Mouse (Mus musculus) bone marrow macrophage, adult 2 months (primary cell): Measurements from ENCODE around the gene Cs. TPM values are rescaled to one million over a fixed set of nuclear protein-coding genes. Genes with fewer than 3 reads are reported as not detected.

ENCODE experiments used
- H3K27ac ChIP-seq: 2 replicates; pipeline ENCODE4 v1.5.1; 2012; ENCODE audit warnings: low read depth, low read length; ENCODE audit not compliant: insufficient read depth
- H3K4me1 ChIP-seq: 2 replicates; pipeline ENCODE4 v1.6.1; 2012; ENCODE audit warnings: low read length; ENCODE audit not compliant: control insufficient read depth, insufficient read depth
- H3K4me3 ChIP-seq: 2 replicates; pipeline ENCODE4 v1.5.1; 2012; ENCODE audit warnings: mild to moderate bottlenecking, low read length, moderate library complexity; ENCODE audit not compliant: insufficient read depth
- CTCF ChIP-seq: IDR thresholded peaks from 2 replicates; pipeline ENCODE4 v1.5.1; 2012; ENCODE audit warnings: low read depth, mild to moderate bottlenecking, low read length, moderate library complexity
- POLR2A ChIP-seq: IDR thresholded peaks from 2 replicates; pipeline ENCODE4 v1.6.1; 2012; ENCODE audit warnings: mild to moderate bottlenecking, low read depth, low read length, borderline replicate concordance
- polyA plus RNA-seq: library from polyadenylated mRNA; stranded (reverse); fragments of >200 nt; gene quantifications from 2 replicates; pipeline ENCODE4 v1.2.4, GENCODE M21; 2012; ENCODE audit not compliant: missing spikeins, insufficient read depth, insufficient read length

Cs gene
- polyA plus RNA-seq, 1 experiment: 109 TPM

GRCm38 (mm10) chr10:128379260-128379659 is 41.7 kb downstream of the Cs start:
- H3K4me1 ChIP-seq: peaks cover 22% of the 10 kb centered on the region
- TF ChIP-seq CTCF (no peak), POLR2A (no peak)
- no peak overlapping the region for H3K27ac ChIP-seq
- H3K4me3 ChIP-seq: no peak overlapping the region

DNA sequence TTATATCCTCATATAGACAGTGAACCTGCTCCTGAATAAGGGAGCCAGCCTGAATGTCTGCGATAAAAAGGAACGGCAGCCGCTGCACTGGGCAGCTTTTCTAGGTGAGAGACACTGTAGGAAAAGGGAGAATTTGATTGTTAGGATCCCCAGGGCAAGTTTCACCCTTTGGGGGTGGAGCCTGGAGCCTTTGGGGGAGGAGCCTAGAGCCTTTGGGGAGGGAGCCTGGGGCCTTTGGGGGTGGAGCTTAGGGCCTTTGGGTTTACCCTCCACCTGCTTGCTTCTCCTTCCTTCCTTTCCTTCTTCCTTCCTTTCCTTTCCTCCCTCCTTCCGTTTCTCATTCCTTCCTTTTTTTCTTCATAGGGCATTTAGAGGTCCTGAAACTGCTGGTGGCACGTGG is 43.0 kb downstream of the Cs start:
- TF ChIP-seq CTCF: no peak
- no peak for TF ChIP-seq POLR2A
- Histone ChIP-seq H3K4me1 (peaks cover 21% of the 10 kb centered on the region), H3K4me3 (no peak overlapping the region), H3K27ac (no peak overlapping the region)

GRCm38 (mm10) chr10:128382482-128382881 is 44.9 kb downstream of the Cs start:
- no peak for TF ChIP-seq CTCF
- no peak for TF ChIP-seq POLR2A
- no peak overlapping the region for H3K4me3 ChIP-seq
- peaks cover 13% of the 10 kb centered on the region for H3K4me1 ChIP-seq
- no peak overlapping the region for H3K27ac ChIP-seq

GRCm38 (mm10) chr10:128385902-128386301 is 48.4 kb downstream of the Cs start:
- peaks cover 8% of the 10 kb centered on the region for H3K4me1 ChIP-seq
- no peak for TF ChIP-seq CTCF
- no peak for TF ChIP-seq POLR2A
- no peak overlapping the region for H3K4me3 ChIP-seq
- H3K27ac ChIP-seq: no peak overlapping the region

DNA sequence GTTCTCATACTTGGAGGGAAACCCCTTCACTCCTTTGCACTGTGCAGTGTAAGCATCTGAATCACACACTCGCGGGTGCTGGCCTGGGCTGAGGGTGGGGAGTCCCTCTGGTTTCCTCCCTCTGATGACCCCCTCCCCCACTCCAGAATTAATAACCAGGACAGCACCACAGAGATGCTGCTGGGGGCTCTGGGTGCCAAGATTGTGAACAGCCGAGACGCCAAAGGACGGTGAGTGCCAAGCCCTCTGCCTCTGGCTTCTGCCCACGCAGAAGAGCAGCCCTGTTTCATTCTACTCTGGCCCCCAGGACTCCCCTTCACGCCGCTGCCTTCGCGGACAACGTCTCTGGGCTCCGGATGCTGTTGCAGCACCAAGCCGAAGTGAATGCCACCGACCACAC is 51.4 kb downstream of the Cs start:
- H3K27ac ChIP-seq: no peak overlapping the region
- TF ChIP-seq CTCF (no peak), POLR2A (no peak)
- no peak overlapping the region for H3K4me3 ChIP-seq
- peaks cover 8% of the 10 kb centered on the region for H3K4me1 ChIP-seq

GRCm38 (mm10) chr10:128389570-128389969 is 52.0 kb downstream of the Cs start:
- H3K27ac ChIP-seq: no peak overlapping the region
- TF ChIP-seq CTCF (no peak), POLR2A (no peak)
- no peak overlapping the region for H3K4me3 ChIP-seq
- peaks cover 8% of the 10 kb centered on the region for H3K4me1 ChIP-seq

GRCm38 (mm10) chr10:128390366-128390765 is 52.8 kb downstream of the Cs start:
- no peak for TF ChIP-seq CTCF
- no peak for TF ChIP-seq POLR2A
- no peak overlapping the region for H3K27ac ChIP-seq
- H3K4me1 ChIP-seq: peaks cover 8% of the 10 kb centered on the region
- no peak overlapping the region for H3K4me3 ChIP-seq

DNA sequence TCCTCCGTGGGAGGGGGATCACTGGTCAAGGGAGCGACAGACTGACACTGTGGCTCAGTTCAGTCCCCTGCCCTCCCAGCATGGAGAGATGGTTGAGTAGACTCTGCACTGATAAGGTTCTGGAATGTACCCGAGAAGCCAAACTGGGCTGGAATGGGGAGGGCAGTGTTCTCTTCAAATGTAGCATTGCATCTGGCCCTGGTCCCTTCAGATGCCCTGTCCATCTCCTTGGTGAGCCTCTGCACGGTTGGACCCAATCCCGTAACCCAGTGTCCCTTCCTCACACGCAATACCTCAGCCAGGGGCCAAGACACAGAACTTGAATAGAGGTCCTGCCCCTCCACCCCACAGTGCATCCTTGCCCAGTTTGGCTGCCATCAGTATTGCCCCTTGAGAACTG is 54.3 kb downstream of the Cs start:
- Histone ChIP-seq H3K27ac (no peak overlapping the region), H3K4me3 (no peak overlapping the region), H3K4me1 (peaks cover 8% of the 10 kb centered on the region)
- no peak for TF ChIP-seq CTCF
- TF ChIP-seq POLR2A: no peak

GRCm38 (mm10) chr10:128396017-128396673 is 58.6 kb downstream of the Cs start:
- no peak overlapping the region for H3K4me3 ChIP-seq
- no peak overlapping the region for H3K27ac ChIP-seq
- no peaks in the 10 kb centered on the region for H3K4me1 ChIP-seq
- no peak for TF ChIP-seq POLR2A
- no peak for TF ChIP-seq CTCF

GRCm38 (mm10) chr10:128396716-128397264 is 59.3 kb downstream of the Cs start:
- H3K4me1 ChIP-seq: no peaks in the 10 kb centered on the region
- TF ChIP-seq POLR2A: no peak
- TF ChIP-seq CTCF: no peak
- no peak overlapping the region for H3K4me3 ChIP-seq
- H3K27ac ChIP-seq: no peak overlapping the region
